Mouse (Mus musculus) stomach, postnatal 0 days (tissue): ENCODE data around the gene Ybx2.

Experiments used
- CTCF ChIP-seq: IDR thresholded peaks from 2 replicates; pipeline ENCODE4 v1.5.1; 2016; ENCODE audit warnings: antibody characterized with exemption, low read depth, mild to moderate bottlenecking, moderate library complexity
- EP300 ChIP-seq: optimal IDR thresholded peaks from 2 replicates; pipeline ENCODE3; 2016; ENCODE audit warnings: antibody characterized with exemption

DNA sequence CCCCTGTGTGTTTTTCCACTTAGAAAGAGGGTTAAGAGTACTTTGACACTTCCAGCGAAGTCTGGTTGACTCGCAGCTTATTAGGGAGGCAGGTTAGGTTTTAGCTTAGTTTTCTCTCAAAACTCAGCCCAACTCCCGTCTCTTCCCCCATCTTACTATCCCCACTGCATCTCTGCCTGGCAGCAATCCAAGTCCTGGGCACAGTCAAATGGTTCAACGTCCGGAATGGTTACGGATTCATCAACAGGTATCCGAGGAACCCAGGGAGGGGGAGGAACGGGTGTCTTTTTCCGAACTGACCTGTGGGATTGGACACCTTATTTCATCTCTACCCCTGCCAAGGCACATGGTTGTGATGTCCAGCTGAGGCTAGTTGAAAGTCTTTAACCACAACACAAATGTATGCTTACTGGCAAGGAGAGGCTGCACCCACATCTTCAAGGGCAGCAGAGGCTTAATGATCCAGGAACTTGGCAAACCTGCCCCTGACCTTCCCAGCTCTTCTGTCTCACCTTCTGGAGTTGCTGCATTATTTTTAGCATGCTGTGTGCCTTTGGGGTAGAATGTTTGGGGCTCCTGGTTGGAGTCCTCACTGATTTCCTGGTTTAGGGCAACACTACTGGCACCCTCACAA, 1.2 kb downstream of the Ybx2 start:
- no peak for TF ChIP-seq CTCF
- TF ChIP-seq EP300 = no peak
